Mouse (Mus musculus): ENCODE results near the gene Cybrd1. TPM values are rescaled to one million over a fixed set of nuclear protein-coding genes. Genes with fewer than 3 reads are reported as not detected.

Gene Cybrd1
- total and polyA plus RNA-seq, 3 experiments: 0.08 to 0.21 TPM; not detected in 1

DNA sequence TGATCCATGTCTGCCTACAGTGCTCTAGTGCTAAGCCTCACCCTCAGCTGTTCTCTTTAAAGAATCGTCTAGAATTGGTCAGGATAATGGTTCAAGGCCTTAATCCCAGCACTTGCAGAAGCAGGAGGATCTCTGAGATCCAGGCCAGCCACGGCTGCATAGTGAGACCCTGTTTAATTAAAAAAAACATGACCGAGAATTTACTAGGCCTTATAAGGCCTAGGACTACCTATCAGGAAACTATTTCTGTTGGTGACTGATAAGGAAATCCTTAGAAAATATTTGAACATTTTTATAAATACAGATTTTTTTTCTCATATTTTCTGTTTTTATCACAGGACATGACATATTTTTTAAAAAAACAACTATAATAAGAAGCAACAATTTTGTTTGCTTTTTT, 44.4 kb upstream of the Cybrd1 start:
- Histone ChIP-seq H3K9ac (ENCODE audit: control insufficient read depth, low read depth, low read length, poor library complexity, severe bottlenecking) (no peak overlapping the region), H3K27ac (ENCODE audit: control insufficient read depth, low read depth, low read length) (no peak overlapping the region), H3K36me3 (ENCODE audit: control insufficient read depth in 1 of 2, insufficient read depth in 2 of 2, low read length in 2 of 2) (peaks cover 0 to 17% of the 10 kb centered on the region in 2 experiments; a peak in 3 of 4 replicates), H3K4me1 (ENCODE audit: control insufficient read depth in 1 of 2, insufficient read depth in 2 of 2, low read length in 2 of 2) (peaks cover 0 to 10% of the 10 kb centered on the region in 2 experiments; a peak in 2 of 4 replicates), H3K4me3 (ENCODE audit: control insufficient read depth in 1 of 2, insufficient read depth in 1 of 2, low read depth in 2 of 2, low read length in 2 of 2) (no peak overlapping the region), H3K9me3 (replicated peaks; ENCODE audit: insufficient read depth, low read length) (no peaks in the 10 kb centered on the region), H3K27me3 (ENCODE audit: control insufficient read depth in 1 of 2, insufficient read depth in 2 of 2, low read length in 2 of 2) (no peaks in the 10 kb centered on the region), H3K79me2 (ENCODE audit: control insufficient read depth, insufficient read depth, low read length, poor library complexity) (no peaks in the 10 kb centered on the region)
- TF ChIP-seq ZC3H11A (IDR thresholded peaks at IDR 0.05; ENCODE audit: low read depth, low read length) (no peak), ZNF384 (IDR thresholded peaks at IDR 0.05; ENCODE audit: low read depth, low read length) (no peak; the same call in 1 of the 2 replicates)
- DNase-seq (ENCODE audit: low read depth, low spot score): no peak

DNA sequence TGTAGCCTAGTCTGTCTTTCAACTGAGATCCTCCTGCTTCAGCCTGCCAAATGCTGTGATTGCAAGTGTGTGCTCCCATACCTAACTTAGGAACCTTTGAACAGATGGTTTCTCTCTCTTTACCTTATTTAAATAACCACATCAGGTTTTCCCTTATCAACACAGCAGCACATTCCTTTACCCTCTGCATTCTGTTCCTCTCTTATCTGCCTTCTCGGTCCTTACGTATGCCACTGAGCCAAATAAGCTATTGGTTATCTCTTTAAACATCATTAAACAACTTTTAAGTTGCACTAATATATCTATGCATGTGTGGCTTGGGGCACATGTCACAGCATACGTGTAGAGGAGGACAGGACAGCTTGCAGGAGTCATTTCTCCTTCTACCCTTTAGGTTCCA, 43.9 kb upstream of the Cybrd1 start:
- no peaks in the 10 kb centered on the region for H3K79me2 ChIP-seq (ENCODE audit: control insufficient read depth, insufficient read depth, low read length, poor library complexity)
- peaks cover 0 to 10% of the 10 kb centered on the region in 2 experiments; a peak in 2 of 4 replicates for H3K4me1 ChIP-seq (ENCODE audit: control insufficient read depth in 1 of 2, insufficient read depth in 2 of 2, low read length in 2 of 2)
- H3K9ac ChIP-seq (ENCODE audit: control insufficient read depth, low read depth, low read length, poor library complexity, severe bottlenecking): no peak overlapping the region
- H3K9me3 ChIP-seq (replicated peaks; ENCODE audit: insufficient read depth, low read length): no peaks in the 10 kb centered on the region
- DNase-seq (ENCODE audit: low read depth, low spot score): peak; percentile 57
- no peaks in the 10 kb centered on the region for H3K27me3 ChIP-seq (ENCODE audit: control insufficient read depth in 1 of 2, insufficient read depth in 2 of 2, low read length in 2 of 2)
- H3K4me3 ChIP-seq (ENCODE audit: control insufficient read depth in 1 of 2, insufficient read depth in 1 of 2, low read depth in 2 of 2, low read length in 2 of 2): no peak overlapping the region
- H3K36me3 ChIP-seq (ENCODE audit: control insufficient read depth in 1 of 2, insufficient read depth in 2 of 2, low read length in 2 of 2): peaks cover 0 to 17% of the 10 kb centered on the region in 2 experiments; a peak in 3 of 4 replicates
- no peak overlapping the region for H3K27ac ChIP-seq (ENCODE audit: control insufficient read depth, low read depth, low read length)
- TF ChIP-seq KAT2A (conservative IDR thresholded peaks at IDR 0.05; ENCODE audit: low read depth, low read length): no peak
- no peak; the same call in 1 of the 2 replicates for TF ChIP-seq ZNF384 (IDR thresholded peaks at IDR 0.05; ENCODE audit: low read depth, low read length)
- no peak for TF ChIP-seq TBP (IDR thresholded peaks at IDR 0.05; ENCODE audit: low read depth, low read length)
- TF ChIP-seq ZMIZ1 (IDR thresholded peaks at IDR 0.05; ENCODE audit: low read depth, low read length): no peak
- no peak for TF ChIP-seq JUND (IDR thresholded peaks at IDR 0.05; ENCODE audit: low read depth, low read length)
- peak; percentile 66 for TF ChIP-seq RCOR1 (IDR thresholded peaks at IDR 0.05; ENCODE audit: low read depth, low read length)
- TF ChIP-seq MAX (IDR thresholded peaks at IDR 0.05; ENCODE audit: low read length): no peak
- no peak for TF ChIP-seq GABPA (IDR thresholded peaks at IDR 0.05; ENCODE audit: low read depth, low read length)
- no peak for TF ChIP-seq ELF1 (IDR thresholded peaks at IDR 0.05; ENCODE audit: low read depth, low read length)
- TF ChIP-seq ETS1 (IDR thresholded peaks at IDR 0.05; ENCODE audit: low read depth, low read length): peak; percentile 74
- peak; percentile 29; the same call in 1 of the 2 replicates for TF ChIP-seq SIN3A (IDR thresholded peaks at IDR 0.05; ENCODE audit: low read length)
- 0 out of 2 replicates have a peak, but pooled peaks have one; percentile 25 for TF ChIP-seq BHLHE40 (IDR thresholded peaks at IDR 0.05; ENCODE audit: borderline replicate concordance, low read depth, low read length)
- no peak for TF ChIP-seq USF1 (IDR thresholded peaks at IDR 0.05; ENCODE audit: low read depth, low read length)
- no peak for TF ChIP-seq MAFK (IDR thresholded peaks at IDR 0.05; ENCODE audit: borderline replicate concordance, low read depth, low read length)
- 0 out of 2 replicates have a peak, but pooled peaks have one; percentile 35 for TF ChIP-seq MXI1 (IDR thresholded peaks at IDR 0.05; ENCODE audit: low read depth, low read length)
- no peak for TF ChIP-seq POLR2AphosphoS2 (IDR thresholded peaks at IDR 0.05; ENCODE audit: low read length)
- no peak for TF ChIP-seq UBTF (IDR thresholded peaks at IDR 0.05; ENCODE audit: borderline replicate concordance, insufficient read depth, low read depth, low read length)
- no peak for TF ChIP-seq MEF2A (IDR thresholded peaks at IDR 0.05; ENCODE audit: extremely low read depth, insufficient replicate concordance, low read depth, low read length, poor library complexity, severe bottlenecking)
- TF ChIP-seq POLR2AphosphoS5 (IDR thresholded peaks at IDR 0.05; ENCODE audit: borderline replicate concordance, low read depth, low read length): no peak
- TF ChIP-seq USF2 (IDR thresholded peaks at IDR 0.05; ENCODE audit: borderline replicate concordance in 1 of 2, insufficient read depth in 1 of 2, low read depth in 1 of 2, low read length in 2 of 2): no peak
- TF ChIP-seq SMC3 (IDR thresholded peaks at IDR 0.05; ENCODE audit: low read depth, low read length): no peak
- no peak for TF ChIP-seq HCFC1 (IDR thresholded peaks at IDR 0.05; ENCODE audit: low read depth, low read length)
- TF ChIP-seq POLR2A (IDR thresholded peaks at IDR 0.05; ENCODE audit: control insufficient read depth in 1 of 2, insufficient read depth in 1 of 2, low read depth in 1 of 2, low read length in 2 of 2, poor library complexity in 1 of 2): no peak
- no peak for TF ChIP-seq MYB (IDR thresholded peaks at IDR 0.05; ENCODE audit: low read depth, low read length)
- no peak for TF ChIP-seq CTCF (IDR thresholded peaks at IDR 0.05 in 2 of 3, conservative IDR thresholded peaks at IDR 0.05 in 1 of 3; ENCODE audit: control insufficient read depth in 1 of 3, insufficient read depth in 1 of 3, low read depth in 2 of 3, low read length in 3 of 3, poor library complexity in 1 of 3, severe bottlenecking in 1 of 3)
- peak; percentile 68 to 69; a peak in 3 of 4 replicates for TF ChIP-seq EP300 (IDR thresholded peaks at IDR 0.05; ENCODE audit: low read depth in 1 of 2, low read length in 2 of 2)
- TF ChIP-seq MAZ (IDR thresholded peaks at IDR 0.05; ENCODE audit: low read depth, low read length): no peak
- TF ChIP-seq GATA1 (IDR thresholded peaks at IDR 0.05; ENCODE audit: low read depth, low read length): peak; percentile 79
- TF ChIP-seq RAD21 (IDR thresholded peaks at IDR 0.05; ENCODE audit: low read depth, low read length): no peak
- TF ChIP-seq NELFE (IDR thresholded peaks at IDR 0.05; ENCODE audit: low read depth, low read length): no peak
- no peak for TF ChIP-seq E2F4 (IDR thresholded peaks at IDR 0.05; ENCODE audit: borderline replicate concordance, low read depth, low read length)
